Mouse (Mus musculus) embryonic facial prominence, embryonic 15.5 days (tissue): ENCODE results near the gene Klhdc8a. TPM values are rescaled to one million over a fixed set of nuclear protein-coding genes. Genes with fewer than 3 reads are reported as not detected.

Experiments
- ATAC-seq: fragments of 200-750 bp; cut with Nextera tagmentation; 2 replicates; pipeline ENCODE4 v1.8.0; 2017; ENCODE audit warnings: low read depth, moderate TSS enrichment; ENCODE audit not compliant: insufficient number of reproducible peaks, low FRiP score, low TSS enrichment
- H3K27ac ChIP-seq: fragments of 300-500 bp; sonication (generic); replicated peaks from 2 replicates; pipeline ENCODE4 v1.5.1; 2015; ENCODE audit warnings: mild to moderate bottlenecking, inconsistent platforms
- H3K27me3 ChIP-seq: fragments of 300-500 bp; sonication (generic); 2 replicates; pipeline ENCODE4 v1.6.1; 2015; ENCODE audit warnings: inconsistent platforms
- H3K36me3 ChIP-seq: fragments of 300-500 bp; sonication (generic); 2 replicates; pipeline ENCODE4 v1.6.1; 2015; ENCODE audit warnings: mild to moderate bottlenecking, inconsistent platforms
- H3K4me1 ChIP-seq: fragments of 300-500 bp; sonication (generic); 2 replicates; pipeline ENCODE4 v1.6.1; 2015; ENCODE audit warnings: inconsistent platforms
- H3K4me2 ChIP-seq: fragments of 300-500 bp; sonication (generic); replicated peaks from 2 replicates; pipeline ENCODE4 v1.6.1; 2015; ENCODE audit warnings: mild to moderate bottlenecking, inconsistent platforms
- H3K4me3 ChIP-seq: fragments of 300-500 bp; sonication (generic); replicated peaks from 2 replicates; pipeline ENCODE4 v1.5.1; 2015; ENCODE audit warnings: mild to moderate bottlenecking, inconsistent platforms
- H3K9ac ChIP-seq: fragments of 300-500 bp; sonication (generic); 2 replicates; pipeline ENCODE4 v1.6.1; 2015; ENCODE audit warnings: inconsistent platforms
- H3K9me3 ChIP-seq: fragments of 300-500 bp; sonication (generic); replicated peaks from 2 replicates; pipeline ENCODE4 v1.6.1; 2016; ENCODE audit warnings: inconsistent platforms
- WGBS: fragments of 180-500 bp; shearing (Covaris S2); methylation state at CpG from one replicate; pipeline ENCODE4 v1.1.7; 2015; 5-methylcytosine and 5-hydroxymethylcytosine counted together
- polyA plus RNA-seq: library from polyadenylated mRNA; unstranded; fragments of >200 nt; fragmentation: Nextera tagmentation; extraction: Ambion mirVana; gene quantifications from 2 replicates; pipeline ENCODE4 v1.2.1, GENCODE M21; 2015

Gene Klhdc8a
- polyA plus RNA-seq, 1 experiment from 2014 or later = 0.87 TPM

- Histone ChIP-seq H3K36me3 (no peaks in the 10 kb centered on the region), H3K9ac (no peak overlapping the region), H3K27me3 (0 out of 2 replicates have a peak, but pooled peaks cover 4% of the 10 kb centered on the region), H3K4me1 (peaks cover 25% of the 10 kb centered on the region), H3K9me3 (no peaks in the 10 kb centered on the region), H3K4me2 (no peak overlapping the region), H3K27ac (peak overlapping the region; percentile 53; the same call in 1 of the 2 replicates), H3K4me3 (no peak overlapping the region)
- WGBS = 40% methylated on average over 11 of the region's 11 CpGs
- no peak for ATAC-seq
Observed at GRCm38 (mm10) chr1:132290921-132291675, 7.3 kb upstream of the Klhdc8a start.

GRCm38 (mm10) chr1:132291706-132292105 is 6.7 kb upstream of the Klhdc8a start:
- WGBS = 30% methylated on average over 4 of the region's 4 CpGs
- Histone ChIP-seq H3K27ac (peak overlapping the region; percentile 53), H3K9me3 (no peaks in the 10 kb centered on the region), H3K9ac (no peak overlapping the region), H3K4me2 (no peak overlapping the region), H3K4me1 (peaks cover 25% of the 10 kb centered on the region), H3K36me3 (no peaks in the 10 kb centered on the region), H3K27me3 (0 out of 2 replicates have a peak, but pooled peaks cover 4% of the 10 kb centered on the region), H3K4me3 (no peak overlapping the region)
- no peak for ATAC-seq

- no peak overlapping the region for H3K9ac ChIP-seq
- no peaks in the 10 kb centered on the region for H3K36me3 ChIP-seq
- H3K4me1 ChIP-seq = peaks cover 25% of the 10 kb centered on the region
- no peaks in the 10 kb centered on the region for H3K9me3 ChIP-seq
- no peak overlapping the region for H3K4me2 ChIP-seq
- 0 out of 2 replicates have a peak, but pooled peaks have one; percentile 36 for ATAC-seq
- H3K27ac ChIP-seq = peak overlapping the region; percentile 53
- peaks cover 7% of the 10 kb centered on the region for H3K27me3 ChIP-seq
- no peak overlapping the region for H3K4me3 ChIP-seq
- WGBS = 34% methylated on average over 21 of the region's 21 CpGs
Observed at GRCm38 (mm10) chr1:132292318-132293129, 5.9 kb upstream of the Klhdc8a start.

GRCm38 (mm10) chr1:132295506-132295905 is 2.9 kb upstream of the Klhdc8a start:
- Histone ChIP-seq H3K27me3 (peaks cover 35% of the 10 kb centered on the region), H3K4me1 (peaks cover 40% of the 10 kb centered on the region), H3K9ac (no peak overlapping the region), H3K4me2 (no peak overlapping the region), H3K9me3 (no peaks in the 10 kb centered on the region), H3K4me3 (no peak overlapping the region), H3K27ac (no peak overlapping the region), H3K36me3 (no peaks in the 10 kb centered on the region)
- 60% methylated on average over 7 of the region's 7 CpGs for WGBS
- no peak for ATAC-seq

GRCm38 (mm10) chr1:132296051-132296450 is 2.4 kb upstream of the Klhdc8a start:
- Histone ChIP-seq H3K9ac (no peak overlapping the region), H3K27me3 (peaks cover 37% of the 10 kb centered on the region), H3K4me1 (peaks cover 36% of the 10 kb centered on the region), H3K9me3 (no peaks in the 10 kb centered on the region), H3K4me3 (no peak overlapping the region), H3K36me3 (no peaks in the 10 kb centered on the region), H3K27ac (no peak overlapping the region), H3K4me2 (no peak overlapping the region)
- WGBS = 56% methylated on average over 3 of the region's 3 CpGs
- no peak for ATAC-seq

GRCm38 (mm10) chr1:132298801-132299464 is 507 bp downstream of the Klhdc8a start:
- Histone ChIP-seq H3K4me2 (peak overlapping the region; percentile 100), H3K27me3 (peaks cover 43% of the 10 kb centered on the region), H3K9me3 (no peaks in the 10 kb centered on the region), H3K4me3 (peak overlapping the region; percentile 55), H3K27ac (no peak overlapping the region), H3K36me3 (no peaks in the 10 kb centered on the region), H3K4me1 (peaks cover 15% of the 10 kb centered on the region), H3K9ac (peak overlapping the region; percentile 44)
- ATAC-seq = peak; percentile 37; the same call in 1 of the 2 replicates
- WGBS = 1% methylated on average over 71 of the region's 71 CpGs

- Histone ChIP-seq H3K36me3 (no peaks in the 10 kb centered on the region), H3K27me3 (peaks cover 43% of the 10 kb centered on the region), H3K27ac (no peak overlapping the region), H3K4me3 (no peak overlapping the region), H3K9me3 (no peaks in the 10 kb centered on the region), H3K9ac (no peak overlapping the region), H3K4me1 (peaks cover 15% of the 10 kb centered on the region), H3K4me2 (0 out of 2 replicates have a peak overlapping the region, but pooled peaks have one; percentile 100)
- no peak for ATAC-seq
- 73% methylated on average over 5 of the region's 5 CpGs for WGBS
Observed at GRCm38 (mm10) chr1:132299744-132300143, 1.3 kb downstream of the Klhdc8a start.

GRCm38 (mm10) chr1:132301242-132301641 is 2.8 kb downstream of the Klhdc8a start:
- Histone ChIP-seq H3K27me3 (peaks cover 45% of the 10 kb centered on the region), H3K4me2 (no peak overlapping the region), H3K4me1 (peaks cover 15% of the 10 kb centered on the region), H3K9me3 (no peaks in the 10 kb centered on the region), H3K36me3 (no peaks in the 10 kb centered on the region), H3K9ac (no peak overlapping the region), H3K4me3 (no peak overlapping the region), H3K27ac (no peak overlapping the region)
- 89% methylated on average over 5 of the region's 5 CpGs for WGBS
- no peak for ATAC-seq

GRCm38 (mm10) chr1:132302341-132302866 is 4.0 kb downstream of the Klhdc8a start:
- ATAC-seq = no peak
- Histone ChIP-seq H3K27me3 (peaks cover 43% of the 10 kb centered on the region), H3K9me3 (no peaks in the 10 kb centered on the region), H3K36me3 (no peaks in the 10 kb centered on the region), H3K27ac (no peak overlapping the region), H3K4me1 (peaks cover 15% of the 10 kb centered on the region), H3K4me3 (no peak overlapping the region), H3K4me2 (no peak overlapping the region), H3K9ac (no peak overlapping the region)
- WGBS = 85% methylated on average over 9 of the region's 9 CpGs

- WGBS = 32% methylated on average over 9 of the region's 9 CpGs
Observed at GRCm38 (mm10) chr1:132304618-132305214, 6.3 kb downstream of the Klhdc8a start.

More at GRCm38 (mm10) chr1:132304618-132305214, 6.3 kb downstream of the Klhdc8a start:
- ATAC-seq = no peak
- Histone ChIP-seq H3K4me3 (no peak overlapping the region), H3K4me1 (no peaks in the 10 kb centered on the region), H3K9ac (no peak overlapping the region), H3K27ac (no peak overlapping the region), H3K36me3 (no peaks in the 10 kb centered on the region), H3K27me3 (peaks cover 21% of the 10 kb centered on the region), H3K4me2 (no peak overlapping the region), H3K9me3 (no peaks in the 10 kb centered on the region)
